Mouse (Mus musculus): ENCODE data around the gene Zbtb18. TPM values are rescaled to one million over a fixed set of nuclear protein-coding genes. Genes with fewer than 3 reads are reported as not detected.
"Not testable (repeated sequence)": the region's sequence is repeated elsewhere in the genome, so short reads cannot be mapped to it uniquely, and the experiment has no call there.

The Zbtb18 gene
- polyA plus RNA-seq, 1 experiment, result 54.3 TPM

DNA sequence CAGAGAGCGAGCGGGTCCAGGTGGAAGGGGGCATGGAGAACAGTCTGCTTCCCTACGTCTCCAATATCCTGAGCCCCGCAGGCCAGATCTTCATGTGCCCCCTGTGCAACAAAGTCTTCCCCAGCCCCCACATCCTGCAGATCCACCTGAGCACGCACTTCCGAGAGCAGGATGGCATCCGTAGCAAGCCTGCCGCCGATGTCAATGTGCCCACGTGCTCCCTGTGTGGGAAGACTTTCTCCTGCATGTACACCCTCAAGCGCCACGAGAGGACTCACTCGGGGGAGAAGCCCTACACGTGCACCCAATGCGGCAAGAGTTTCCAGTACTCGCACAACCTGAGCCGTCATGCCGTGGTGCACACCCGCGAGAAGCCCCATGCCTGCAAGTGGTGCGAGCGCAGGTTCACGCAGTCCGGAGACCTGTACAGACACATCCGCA is 6.0 kb downstream of the Zbtb18 start:
- Histone ChIP-seq H3K4me3 (peak overlapping the region; percentile 85), H3ac (ENCODE audit: control insufficient read depth, insufficient read length) (no peak overlapping the region), H3K4me2 (ENCODE audit: low read depth) (no peak overlapping the region), H3K27me3 (ENCODE audit: control insufficient read depth, insufficient read depth, insufficient read length) (no peaks in the 10 kb centered on the region), H3K79me2 (ENCODE audit: control insufficient read depth, insufficient read depth) (peaks cover 75% of the 10 kb centered on the region), H3K36me3 (ENCODE audit: control insufficient read depth, insufficient read depth) (peaks cover 31% of the 10 kb centered on the region)
- TF ChIP-seq MYOD1 (IDR thresholded peaks at IDR 0.05; ENCODE audit: control insufficient read depth in 1 of 3, insufficient read length in 2 of 3, low read depth in 2 of 3) (no peak), POLR2AphosphoS2 (IDR thresholded peaks at IDR 0.05; ENCODE audit: insufficient read length, low read depth) (peak; percentile 74), CEBPB (IDR thresholded peaks at IDR 0.05; ENCODE audit: insufficient read depth, poor library complexity, severe bottlenecking) (no peak), POLR2A (IDR thresholded peaks at IDR 0.05; ENCODE audit: insufficient read length, low read depth) (peak; percentile 51)

GRCm38 (mm10) chr1:177448921-177449320 is 6.8 kb downstream of the Zbtb18 start:
- Histone ChIP-seq H3K27me3 (ENCODE audit: control insufficient read depth, insufficient read depth, insufficient read length) (no peaks in the 10 kb centered on the region), H3K4me3 (no peak overlapping the region), H3K79me2 (ENCODE audit: control insufficient read depth, insufficient read depth) (peaks cover 68% of the 10 kb centered on the region), H3K4me2 (ENCODE audit: low read depth) (peak overlapping the region; percentile 43), H3K36me3 (ENCODE audit: control insufficient read depth, insufficient read depth) (peaks cover 31% of the 10 kb centered on the region), H3ac (ENCODE audit: control insufficient read depth, insufficient read length) (no peak overlapping the region)
- TF ChIP-seq MYOD1 (IDR thresholded peaks at IDR 0.05; ENCODE audit: control insufficient read depth in 1 of 3, insufficient read length in 2 of 3, low read depth in 2 of 3), result no peak
- TF ChIP-seq MAX (IDR thresholded peaks at IDR 0.05; ENCODE audit: low read depth), result no peak
- TF ChIP-seq TCF12 (IDR thresholded peaks at IDR 0.05; ENCODE audit: insufficient read depth, poor library complexity, severe bottlenecking), result no peak
- TF ChIP-seq SRF (IDR thresholded peaks at IDR 0.05; ENCODE audit: control insufficient read depth, insufficient read length, low read depth), result no peak
- TF ChIP-seq MYOG (IDR thresholded peaks at IDR 0.05; ENCODE audit: control insufficient read depth in 1 of 3, insufficient read depth in 1 of 3, insufficient read length in 2 of 3, low read depth in 2 of 3), result no peak
- no peak for TF ChIP-seq POLR2AphosphoS2 (IDR thresholded peaks at IDR 0.05; ENCODE audit: insufficient read length, low read depth)
- no peak for TF ChIP-seq USF1 (IDR thresholded peaks at IDR 0.05; ENCODE audit: low read depth)
- TF ChIP-seq CEBPB (IDR thresholded peaks at IDR 0.05; ENCODE audit: insufficient read depth, poor library complexity, severe bottlenecking), result no peak
- TF ChIP-seq POLR2A (IDR thresholded peaks at IDR 0.05; ENCODE audit: insufficient read length, low read depth), result no peak
- no peak for TF ChIP-seq E2F4 (IDR thresholded peaks at IDR 0.05; ENCODE audit: insufficient read depth)
- TF ChIP-seq TCF3 (IDR thresholded peaks at IDR 0.05; ENCODE audit: insufficient read length, low read depth), result no peak
- TF ChIP-seq REST (IDR thresholded peaks at IDR 0.05; ENCODE audit: insufficient read depth, insufficient read length), result no peak

DNA sequence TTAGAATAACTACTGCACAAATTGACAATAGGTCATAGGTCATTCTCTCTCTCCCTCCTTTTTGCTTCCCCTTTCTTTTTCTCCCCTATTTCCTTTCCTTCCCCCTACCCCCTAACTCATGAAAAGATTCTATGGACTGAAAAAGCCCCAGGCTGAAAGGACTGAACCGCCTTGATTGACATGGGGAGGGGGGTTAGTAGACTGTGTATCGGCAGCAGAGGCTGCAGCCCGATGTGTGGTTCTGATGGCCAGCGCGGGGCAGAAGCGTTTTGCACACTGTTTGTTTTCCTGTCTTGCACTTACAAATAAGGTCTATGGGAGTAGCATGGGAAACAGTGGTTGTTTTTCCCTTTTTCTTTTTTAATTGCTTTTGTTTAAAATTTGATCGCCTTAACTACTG is 7.7 kb downstream of the Zbtb18 start:
- H3K4me3 ChIP-seq, result not testable (repeated sequence)

DNA sequence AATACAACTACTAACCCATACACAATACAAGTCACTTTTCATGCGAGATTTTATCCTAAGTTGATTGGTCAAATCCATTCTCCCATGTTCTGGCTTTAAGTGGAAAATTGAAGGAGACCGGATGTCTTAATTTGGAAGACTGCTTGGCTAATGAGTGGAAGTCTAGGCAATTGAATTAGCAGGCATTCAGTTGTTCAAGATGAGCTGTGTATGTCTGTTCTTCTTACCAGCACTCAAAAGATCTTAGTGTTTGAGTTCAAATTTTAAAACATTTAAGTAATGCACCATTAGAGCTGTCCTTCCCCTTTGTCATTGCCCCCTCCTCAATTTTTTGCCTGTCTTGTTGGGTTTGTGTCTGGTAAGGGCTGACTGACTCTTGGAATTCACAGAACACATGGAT is 8.9 kb downstream of the Zbtb18 start:
- Histone ChIP-seq H3ac (ENCODE audit: control insufficient read depth, insufficient read length) (no peak overlapping the region), H3K4me2 (ENCODE audit: low read depth) (no peak overlapping the region), H3K36me3 (ENCODE audit: control insufficient read depth, insufficient read depth) (peaks cover 31% of the 10 kb centered on the region), H3K4me3 (no peak overlapping the region), H3K79me2 (ENCODE audit: control insufficient read depth, insufficient read depth) (peaks cover 47% of the 10 kb centered on the region), H3K27me3 (ENCODE audit: control insufficient read depth, insufficient read depth, insufficient read length) (no peaks in the 10 kb centered on the region)
- TF ChIP-seq TCF3 (IDR thresholded peaks at IDR 0.05; ENCODE audit: insufficient read length, low read depth), result no peak
- no peak for TF ChIP-seq POLR2A (IDR thresholded peaks at IDR 0.05; ENCODE audit: insufficient read length, low read depth)
- TF ChIP-seq USF1 (IDR thresholded peaks at IDR 0.05; ENCODE audit: low read depth), result no peak
- no peak for TF ChIP-seq MAX (IDR thresholded peaks at IDR 0.05; ENCODE audit: low read depth)
- TF ChIP-seq CEBPB (IDR thresholded peaks at IDR 0.05; ENCODE audit: insufficient read depth, poor library complexity, severe bottlenecking), result no peak
- no peak for TF ChIP-seq MYOG (IDR thresholded peaks at IDR 0.05; ENCODE audit: control insufficient read depth in 1 of 3, insufficient read depth in 1 of 3, insufficient read length in 2 of 3, low read depth in 2 of 3)
- no peak for TF ChIP-seq E2F4 (IDR thresholded peaks at IDR 0.05; ENCODE audit: insufficient read depth)

More for the DNA sequence above, 7.7 kb downstream of the Zbtb18 start:
- not testable (repeated sequence) for H3K4me2 ChIP-seq (ENCODE audit: low read depth); H3K27me3 ChIP-seq (ENCODE audit: control insufficient read depth, insufficient read depth, insufficient read length); H3ac ChIP-seq (ENCODE audit: control insufficient read depth, insufficient read length)
- Histone ChIP-seq H3K79me2 (ENCODE audit: control insufficient read depth, insufficient read depth) (peaks cover 59% of the 10 kb centered on the region), H3K36me3 (ENCODE audit: control insufficient read depth, insufficient read depth) (peaks cover 31% of the 10 kb centered on the region)

DNA sequence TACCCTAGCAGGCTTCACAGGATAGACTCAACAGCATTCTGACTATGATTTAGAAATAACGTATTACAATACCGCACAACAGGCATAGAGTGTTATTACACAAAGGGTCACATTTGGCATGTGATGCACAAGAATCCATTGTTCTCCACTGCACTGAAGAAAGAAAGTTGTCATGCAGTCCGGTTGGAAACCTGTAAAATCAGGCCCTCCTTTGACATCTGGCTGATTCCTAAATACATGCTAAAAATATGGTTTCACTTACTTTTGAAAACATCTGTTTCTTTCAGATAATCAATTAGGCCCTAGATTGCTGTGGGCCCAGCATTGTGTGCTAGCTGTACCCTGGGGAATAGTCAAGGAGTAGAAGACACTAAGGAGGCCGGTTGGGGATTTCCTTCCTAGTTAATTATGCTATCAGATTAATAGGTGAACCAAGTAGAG is 9.9 kb downstream of the Zbtb18 start:
- TF ChIP-seq SRF (IDR thresholded peaks at IDR 0.05; ENCODE audit: control insufficient read depth, insufficient read length, low read depth), result no peak
- peak; percentile 58 for TF ChIP-seq POLR2AphosphoS2 (IDR thresholded peaks at IDR 0.05; ENCODE audit: insufficient read length, low read depth)
- H3ac ChIP-seq (ENCODE audit: control insufficient read depth, insufficient read length), result no peak overlapping the region
- no peak overlapping the region for H3K4me3 ChIP-seq
- peaks cover 26% of the 10 kb centered on the region for H3K36me3 ChIP-seq (ENCODE audit: control insufficient read depth, insufficient read depth)
- H3K27me3 ChIP-seq (ENCODE audit: control insufficient read depth, insufficient read depth, insufficient read length), result no peaks in the 10 kb centered on the region
- no peak overlapping the region for H3K4me2 ChIP-seq (ENCODE audit: low read depth)
- H3K79me2 ChIP-seq (ENCODE audit: control insufficient read depth, insufficient read depth), result peaks cover 37% of the 10 kb centered on the region

DNA sequence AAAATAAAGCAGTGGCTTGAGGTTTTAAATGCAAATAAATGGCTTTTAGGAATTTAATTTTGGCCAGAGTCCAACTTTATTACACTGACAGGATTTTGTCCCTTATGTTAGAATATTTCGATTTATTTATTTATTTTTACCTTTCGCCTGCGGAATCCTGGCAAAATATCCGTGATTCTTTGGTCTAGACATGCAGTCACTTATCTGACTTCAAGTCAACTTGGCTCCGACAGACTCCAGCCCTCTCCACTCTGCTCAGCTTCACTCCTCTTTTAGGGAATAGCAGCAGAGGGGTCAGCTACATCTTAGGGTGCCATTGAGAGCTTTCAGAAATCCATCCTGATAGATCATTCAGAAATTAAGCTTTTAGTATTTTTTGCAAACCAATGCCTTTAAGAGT is 10.8 kb downstream of the Zbtb18 start:
- H3K36me3 ChIP-seq (ENCODE audit: control insufficient read depth, insufficient read depth), result peaks cover 21% of the 10 kb centered on the region
- H3K27me3 ChIP-seq (ENCODE audit: control insufficient read depth, insufficient read depth, insufficient read length), result no peaks in the 10 kb centered on the region
- no peak overlapping the region for H3K4me2 ChIP-seq (ENCODE audit: low read depth)
- peaks cover 27% of the 10 kb centered on the region for H3K79me2 ChIP-seq (ENCODE audit: control insufficient read depth, insufficient read depth)
- TF ChIP-seq USF1 (IDR thresholded peaks at IDR 0.05; ENCODE audit: low read depth), result no peak
- TF ChIP-seq POLR2A (IDR thresholded peaks at IDR 0.05; ENCODE audit: insufficient read length, low read depth), result no peak
- no peak for TF ChIP-seq TCF12 (IDR thresholded peaks at IDR 0.05; ENCODE audit: insufficient read depth, poor library complexity, severe bottlenecking)
- TF ChIP-seq SRF (IDR thresholded peaks at IDR 0.05; ENCODE audit: control insufficient read depth, insufficient read length, low read depth), result no peak
- no peak for TF ChIP-seq TCF3 (IDR thresholded peaks at IDR 0.05; ENCODE audit: insufficient read length, low read depth)
- TF ChIP-seq REST (IDR thresholded peaks at IDR 0.05; ENCODE audit: insufficient read depth, insufficient read length), result no peak
- no peak for TF ChIP-seq MYOD1 (IDR thresholded peaks at IDR 0.05; ENCODE audit: control insufficient read depth in 1 of 3, insufficient read length in 2 of 3, low read depth in 2 of 3)
- TF ChIP-seq POLR2AphosphoS2 (IDR thresholded peaks at IDR 0.05; ENCODE audit: insufficient read length, low read depth), result no peak
- TF ChIP-seq MAX (IDR thresholded peaks at IDR 0.05; ENCODE audit: low read depth), result no peak
- TF ChIP-seq E2F4 (IDR thresholded peaks at IDR 0.05; ENCODE audit: insufficient read depth), result no peak
- no peak for TF ChIP-seq CEBPB (IDR thresholded peaks at IDR 0.05; ENCODE audit: insufficient read depth, poor library complexity, severe bottlenecking)
- TF ChIP-seq MYOG (IDR thresholded peaks at IDR 0.05; ENCODE audit: control insufficient read depth in 1 of 3, insufficient read depth in 1 of 3, insufficient read length in 2 of 3, low read depth in 2 of 3), result no peak
- no peak overlapping the region for H3K4me3 ChIP-seq
- H3ac ChIP-seq (ENCODE audit: control insufficient read depth, insufficient read length), result no peak overlapping the region
